Mouse (Mus musculus): Measurements from ENCODE around the gene Cnga1. TPM values are rescaled to one million over a fixed set of nuclear protein-coding genes. Genes with fewer than 3 reads are reported as not detected.

The Cnga1 gene
- polyA plus RNA-seq (2012; rRNA removed) (0.03 TPM in 1 of 2 replicates, not detected in the other), polyA plus RNA-seq (2014; fragmentation: Nextera tagmentation; extraction: Ambion mirVana) (not detected in 2 replicates)

- DNase-seq (ENCODE audit: low spot score) (no peak), ATAC-seq (ENCODE audit: low FRiP score, low read depth) (no peak)
- H3K27ac ChIP-seq (replicated peaks; ENCODE audit: low read depth, low read length) = no peak within 1 kb of the TSS
- H3K27me3 ChIP-seq (ENCODE audit: control insufficient read depth, insufficient read depth, low read length) = no peaks in the 10 kb centered on the region
- TF ChIP-seq POLR2A (IDR thresholded peaks at IDR 0.05; ENCODE audit: borderline replicate concordance, extremely low read depth, insufficient read depth, insufficient read length) = no peak
- H3K9me3 ChIP-seq (ENCODE audit: control insufficient read depth, low read length) = no peaks in the 10 kb centered on the region
- H3K9ac ChIP-seq (ENCODE audit: low read depth, low read length, severe bottlenecking) = no peak within 1 kb of the TSS
- no peaks in the 10 kb centered on the region for H3K36me3 ChIP-seq (ENCODE audit: control insufficient read depth, insufficient read depth, low read length)
- 0 out of 2 replicates have a peak, but pooled peaks cover 5% of the 10 kb centered on the region for H3K4me1 ChIP-seq (ENCODE audit: control insufficient read depth, insufficient read depth, low read length)
- H3K4me3 ChIP-seq (replicated peaks; ENCODE audit: low read length) = no peak within 1 kb of the TSS
- no peak within 1 kb of the TSS for H3K4me2 ChIP-seq (replicated peaks; ENCODE audit: low read depth, low read length, severe bottlenecking)
- 31% methylated on average over 1 of the region's 1 CpGs for WGBS
Observed at GRCm38 (mm10) chr5:72644175-72644574, at the start of gene Cnga1. TSS of gene Cnga1 (minus strand) at chr5:72644275.

DNA sequence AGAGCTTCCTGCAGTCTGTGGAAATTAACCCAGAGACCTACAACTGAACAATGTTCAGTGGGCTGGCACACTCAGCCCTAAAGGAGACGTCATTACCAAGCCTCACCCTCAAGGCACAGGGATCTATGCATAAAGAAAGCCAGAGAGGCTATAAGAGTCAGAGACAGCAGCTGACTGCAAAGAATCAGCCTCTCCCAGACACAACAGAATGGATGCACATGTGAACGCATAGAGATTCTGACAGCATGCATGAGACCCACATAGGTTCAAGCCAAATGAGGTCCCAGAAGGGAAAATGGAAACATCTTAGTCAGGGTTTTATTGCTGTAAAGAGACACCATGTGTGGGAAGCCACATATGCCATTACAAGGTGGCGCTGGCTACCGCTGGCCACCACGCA is 46.4 kb upstream of the Cnga1 start:
- Histone ChIP-seq H3K4me2 (replicated peaks; ENCODE audit: low read depth, low read length, severe bottlenecking) (no peak overlapping the region), H3K9me3 (ENCODE audit: control insufficient read depth, low read length) (no peaks in the 10 kb centered on the region), H3K4me3 (replicated peaks; ENCODE audit: low read length) (no peak overlapping the region), H3K9ac (ENCODE audit: low read depth, low read length, severe bottlenecking) (no peak overlapping the region), H3K4me1 (ENCODE audit: control insufficient read depth, insufficient read depth, low read length) (no peaks in the 10 kb centered on the region), H3K27ac (replicated peaks; ENCODE audit: low read depth, low read length) (no peak overlapping the region), H3K27me3 (ENCODE audit: control insufficient read depth, insufficient read depth, low read length) (no peaks in the 10 kb centered on the region), H3K36me3 (ENCODE audit: control insufficient read depth, insufficient read depth, low read length) (no peaks in the 10 kb centered on the region)
- no peak for TF ChIP-seq POLR2A (IDR thresholded peaks at IDR 0.05; ENCODE audit: borderline replicate concordance, extremely low read depth, insufficient read depth, insufficient read length)
- WGBS = 89% methylated on average over 5 of the region's 5 CpGs
- ATAC-seq (ENCODE audit: low FRiP score, low read depth) (no peak), DNase-seq (ENCODE audit: low spot score) (no peak)

- no peaks in the 10 kb centered on the region for H3K4me1 ChIP-seq (ENCODE audit: control insufficient read depth, insufficient read depth, low read length)
- DNase-seq (ENCODE audit: low spot score) = no peak
- no peaks in the 10 kb centered on the region for H3K36me3 ChIP-seq (ENCODE audit: control insufficient read depth, insufficient read depth, low read length)
- H3K9me3 ChIP-seq (ENCODE audit: control insufficient read depth, low read length) = no peaks in the 10 kb centered on the region
- no peak overlapping the region for H3K27ac ChIP-seq (replicated peaks; ENCODE audit: low read depth, low read length)
- TF ChIP-seq POLR2A (IDR thresholded peaks at IDR 0.05; ENCODE audit: borderline replicate concordance, extremely low read depth, insufficient read depth, insufficient read length) = no peak
- WGBS = 91% methylated on average over 7 of the region's 7 CpGs
- no peak overlapping the region for H3K9ac ChIP-seq (ENCODE audit: low read depth, low read length, severe bottlenecking)
- no peaks in the 10 kb centered on the region for H3K27me3 ChIP-seq (ENCODE audit: control insufficient read depth, insufficient read depth, low read length)
- no peak overlapping the region for H3K4me2 ChIP-seq (replicated peaks; ENCODE audit: low read depth, low read length, severe bottlenecking)
- no peak for ATAC-seq (ENCODE audit: low FRiP score, low read depth)
- no peak overlapping the region for H3K4me3 ChIP-seq (replicated peaks; ENCODE audit: low read length)
Observed at GRCm38 (mm10) chr5:72689556-72689955, 45.5 kb upstream of the Cnga1 start.

DNA sequence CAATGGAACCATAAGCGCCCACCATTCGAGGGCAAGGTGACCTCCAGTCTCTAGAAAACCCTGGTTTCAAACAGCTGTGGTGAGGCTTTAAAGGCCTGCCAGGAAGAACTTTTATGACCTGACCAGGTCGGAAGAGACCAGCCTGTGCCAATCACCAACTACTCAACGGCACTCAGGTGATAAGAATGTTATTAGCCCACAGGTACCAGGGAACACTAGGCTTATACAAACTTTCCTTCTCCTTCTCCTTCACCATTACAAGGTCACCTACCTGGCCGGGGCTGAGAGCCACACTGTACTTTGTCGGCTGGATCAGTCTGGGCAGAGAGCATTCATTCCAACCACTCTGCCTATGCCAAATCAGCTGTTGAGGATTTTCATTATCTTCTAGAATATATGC is 37.4 kb upstream of the Cnga1 start:
- no peak for DNase-seq (ENCODE audit: low spot score)
- no peak overlapping the region for H3K4me2 ChIP-seq (replicated peaks; ENCODE audit: low read depth, low read length, severe bottlenecking)
- H3K4me1 ChIP-seq (ENCODE audit: control insufficient read depth, insufficient read depth, low read length) = no peaks in the 10 kb centered on the region
- H3K27me3 ChIP-seq (ENCODE audit: control insufficient read depth, insufficient read depth, low read length) = no peaks in the 10 kb centered on the region
- no peak overlapping the region for H3K9ac ChIP-seq (ENCODE audit: low read depth, low read length, severe bottlenecking)
- no peak overlapping the region for H3K27ac ChIP-seq (replicated peaks; ENCODE audit: low read depth, low read length)
- 75% methylated on average over 6 of the region's 6 CpGs for WGBS
- H3K36me3 ChIP-seq (ENCODE audit: control insufficient read depth, insufficient read depth, low read length) = no peaks in the 10 kb centered on the region
- ATAC-seq (ENCODE audit: low FRiP score, low read depth) = no peak
- no peak overlapping the region for H3K4me3 ChIP-seq (replicated peaks; ENCODE audit: low read length)
- H3K9me3 ChIP-seq (ENCODE audit: control insufficient read depth, low read length) = no peaks in the 10 kb centered on the region
- TF ChIP-seq POLR2A (IDR thresholded peaks at IDR 0.05; ENCODE audit: borderline replicate concordance, extremely low read depth, insufficient read depth, insufficient read length) = no peak

DNA sequence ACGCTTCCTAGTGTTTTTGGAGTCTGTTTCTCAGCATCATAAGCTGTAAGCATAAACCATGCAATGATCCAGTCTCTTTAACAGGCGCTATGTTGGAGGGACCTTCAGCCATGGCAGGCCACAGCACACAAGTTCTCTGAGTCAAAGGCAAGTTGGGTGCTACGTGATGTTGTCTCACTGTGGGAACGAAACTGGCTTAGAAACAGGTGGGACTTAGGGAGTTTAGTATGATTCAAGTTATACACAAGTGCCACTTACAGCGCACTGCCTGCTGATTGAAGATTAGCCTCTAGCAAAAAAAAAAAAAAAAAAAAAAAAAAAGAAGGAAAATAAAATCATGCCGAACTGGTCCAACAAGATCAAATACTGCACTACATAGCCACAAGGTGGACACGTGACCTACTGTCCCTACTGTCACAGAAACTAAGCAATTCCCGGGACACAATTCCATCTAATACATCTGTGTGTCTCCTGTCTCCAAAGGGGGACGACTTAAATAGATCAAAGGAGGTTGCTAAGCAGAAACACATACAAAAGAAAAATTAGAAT is 31.0 kb upstream of the Cnga1 start:
- H3K4me1 ChIP-seq (ENCODE audit: control insufficient read depth, insufficient read depth, low read length) = no peaks in the 10 kb centered on the region
- no peak overlapping the region for H3K9ac ChIP-seq (ENCODE audit: low read depth, low read length, severe bottlenecking)
- no peak overlapping the region for H3K4me3 ChIP-seq (replicated peaks; ENCODE audit: low read length)
- no peak overlapping the region for H3K27ac ChIP-seq (replicated peaks; ENCODE audit: low read depth, low read length)
- DNase-seq (ENCODE audit: low spot score) = no peak
- no peak overlapping the region for H3K4me2 ChIP-seq (replicated peaks; ENCODE audit: low read depth, low read length, severe bottlenecking)
- H3K27me3 ChIP-seq (ENCODE audit: control insufficient read depth, insufficient read depth, low read length) = no peaks in the 10 kb centered on the region
- no peaks in the 10 kb centered on the region for H3K36me3 ChIP-seq (ENCODE audit: control insufficient read depth, insufficient read depth, low read length)
- H3K9me3 ChIP-seq (ENCODE audit: control insufficient read depth, low read length) = no peaks in the 10 kb centered on the region
- no peak for TF ChIP-seq POLR2A (IDR thresholded peaks at IDR 0.05; ENCODE audit: borderline replicate concordance, extremely low read depth, insufficient read depth, insufficient read length)
- 74% methylated on average over 9 of the region's 9 CpGs for WGBS
- ATAC-seq (ENCODE audit: low FRiP score, low read depth) = no peak

Data from limb, embryonic 14.5 days (tissue).